Mouse (Mus musculus) adrenal gland, postnatal 4 days (tissue): Measurements from ENCODE around the gene Cryab. TPM values are rescaled to one million over a fixed set of nuclear protein-coding genes. Genes with fewer than 3 reads are reported as not detected.

Source experiments
- DNase-seq, 2 experiments: peaks; one replicate each; pipeline ENCODE4 v3.0.0; 2021 to 2022; ENCODE audit warnings: low spot score in 2 of 2, mixed read lengths in 2 of 2
- total RNA-seq, 2 experiments: library from RNA; stranded (reverse); gene quantifications; 2 replicates each; pipeline ENCODE4 v1.2.3; 2021

Cryab gene
- total RNA-seq, 2 experiments from 2014 or later = 47.8 to 84.1 TPM

- DNase-seq = no peak
Observed at GRCm38 (mm10) chr9:50740867-50741784, 10.0 kb upstream of the Cryab start.

GRCm38 (mm10) chr9:50742261-50742660, 8.9 kb upstream of the Cryab start:
- DNase-seq = no peak

- DNase-seq = no peak
Observed at GRCm38 (mm10) chr9:50742744-50743143, 8.4 kb upstream of the Cryab start.

GRCm38 (mm10) chr9:50745806-50746205, 5.3 kb upstream of the Cryab start:
- DNase-seq = no peak

- DNase-seq = no peak
Observed at GRCm38 (mm10) chr9:50746214-50746677, 4.9 kb upstream of the Cryab start, which contains the start of gene 2310030G06Rik. Gene 2310030G06Rik (minus strand): TSS chr9:50746536.

- no peak for DNase-seq
Observed at GRCm38 (mm10) chr9:50750706-50751105, 419 bp upstream of the Cryab start.

- DNase-seq = no peak
Observed at GRCm38 (mm10) chr9:50752054-50752602, 1.0 kb downstream of the Cryab start, which contains the start of gene Hspb2. Gene Hspb2 (minus strand): TSS chr9:50752354.

- DNase-seq = no peak
Observed at GRCm38 (mm10) chr9:50752784-50753615, 1.9 kb downstream of the Cryab start.

- DNase-seq = no peak
Observed at GRCm38 (mm10) chr9:50753947-50754346, 2.8 kb downstream of the Cryab start.

GRCm38 (mm10) chr9:50756711-50757110, 5.6 kb downstream of the Cryab start:
- no peak for DNase-seq

GRCm38 (mm10) chr9:50761520-50762243, 10.6 kb downstream of the Cryab start:
- no peak for DNase-seq

- DNase-seq = no peak
Observed at GRCm38 (mm10) chr9:50763331-50763730, 12.2 kb downstream of the Cryab start.

GRCm38 (mm10) chr9:50767531-50768106, 16.5 kb downstream of the Cryab start:
- DNase-seq = no peak

GRCm38 (mm10) chr9:50768107-50769002, 17.2 kb downstream of the Cryab start, which contains the start of gene Fdxacb1:
Gene Fdxacb1 (plus strand): TSS chr9:50768236.
- DNase-seq = peak; percentile 84 to 95

- DNase-seq = no peak
Observed at GRCm38 (mm10) chr9:50770011-50770410, 18.9 kb downstream of the Cryab start.

GRCm38 (mm10) chr9:50774026-50774462, 22.9 kb downstream of the Cryab start:
- no peak for DNase-seq

- peak; percentile 75 to 83 for DNase-seq
Observed at GRCm38 (mm10) chr9:50774991-50775612, 24.0 kb downstream of the Cryab start, which contains the start of the genes Alg9 and 1110032A03Rik. Gene Alg9 (plus strand): TSS chr9:50775019. Gene 1110032A03Rik (minus strand): TSS chr9:50775520.

- no peak for DNase-seq
Observed at GRCm38 (mm10) chr9:50775662-50776126, 24.6 kb downstream of the Cryab start.
